In the genomic region with DNA sequence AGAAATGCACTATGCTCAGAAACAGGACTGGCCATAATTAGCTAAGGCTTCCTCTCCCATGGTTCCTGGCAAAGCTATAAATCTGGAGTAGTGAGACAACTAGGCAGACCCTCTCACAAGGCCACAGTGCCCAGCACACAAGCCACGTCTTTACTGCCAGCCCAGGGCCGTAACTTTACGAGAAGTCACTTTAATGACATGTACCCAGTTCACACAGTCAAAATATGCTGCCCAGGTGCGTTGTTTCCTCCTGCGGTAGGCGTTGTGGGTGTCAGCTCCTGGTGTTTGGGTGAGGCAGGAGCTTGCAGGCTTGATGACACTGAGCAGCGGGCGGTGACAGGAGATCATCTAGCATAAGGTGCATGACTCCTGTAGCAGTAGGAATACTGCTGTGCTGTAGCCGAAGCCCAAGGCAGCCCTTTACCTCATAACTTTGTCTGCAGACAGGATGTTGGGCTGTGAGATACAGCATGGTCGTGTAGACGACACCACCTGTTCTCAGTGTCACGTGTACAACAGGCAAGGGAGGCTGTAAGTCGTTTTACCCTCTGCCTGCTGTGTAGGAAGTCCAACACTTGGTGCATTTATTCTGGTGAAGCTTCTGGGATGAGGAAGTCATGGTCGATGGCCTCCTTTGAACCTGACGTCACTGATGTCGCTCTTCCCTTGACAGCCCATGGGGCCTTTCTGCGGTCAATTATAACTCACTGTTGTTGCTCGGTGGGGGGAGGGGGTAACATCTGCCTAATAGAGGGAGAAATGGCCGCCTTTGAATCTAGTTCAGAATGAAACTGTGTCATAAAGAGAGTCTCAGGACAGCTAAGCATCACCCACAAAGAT, we compare ENCODE assay signal across 11 mouse cellular contexts. TPM values are rescaled to one million over a fixed set of nuclear protein-coding genes. Genes with fewer than 3 reads are reported as not detected.
DNase-seq lines count a peak whose midpoint lies in the region; ATAC-seq and TF ChIP-seq lines count a peak whose summit lies in the region.
"Had no signal": no experiment of that assay in that cellular context is flagged by ENCODE, and none has a peak within 500 bp of the region (broad histone marks: within the 10 kb centered on the region; RNA-seq: fewer than 3 reads in every experiment).

No protein-coding gene starts in this region.

- no peak for DNase-seq in heart, adult 8-10 months (ENCODE audit: low spot score)
- DNase-seq in monocyte, adult 2 months (ENCODE audit: low read depth in 1 of 2, low spot score in 2 of 2), result peak; percentile 28 to 56
- DNase-seq in thymus, adult 2 months, result peak; percentile 75
- no peak for DNase-seq in adipocyte (ENCODE audit: low spot score)
- no peak for DNase-seq in ovary, postnatal 36 days (ENCODE audit: low spot score)
- no peak for DNase-seq in kidney, adult 11 months

- 0 out of 2 replicates have a peak, but pooled peaks have one; percentile 25 for TF ChIP-seq POLR2A in thymus, adult 2 months (IDR thresholded peaks at IDR 0.05; ENCODE audit: control insufficient read depth, extremely low read depth, insufficient read depth, low read length, poor library complexity)

- H3K4me2 ChIP-seq in heart, embryonic 16.5 days (ENCODE audit: low read depth, low read length), result no peak overlapping the region
- H3K4me2 ChIP-seq: embryonic facial prominence, embryonic 12.5 days; kidney, embryonic 15.5 days; midbrain, embryonic 12.5 days had no signal

- no peak overlapping the region for H3K9ac ChIP-seq in heart, embryonic 16.5 days (ENCODE audit: low read length)
- H3K9ac ChIP-seq: embryonic facial prominence, embryonic 12.5 days; kidney, embryonic 15.5 days; midbrain, embryonic 12.5 days had no signal

- 66% methylated on average over 19 of the region's 19 CpGs for WGBS in heart, embryonic 16.5 days
- 6% methylated on average over 19 of the region's 19 CpGs for WGBS in thymus, adult 2 months

- TF ChIP-seq CTCF in thymus, adult 2 months (IDR thresholded peaks at IDR 0.05; ENCODE audit: borderline replicate concordance, control insufficient read depth, extremely low read depth, insufficient read depth, low read length, poor library complexity), result no peak

- H3K27ac ChIP-seq in heart, embryonic 16.5 days (ENCODE audit: low read length), result peak overlapping the region; percentile 32; the same call in 1 of the 2 replicates
- H3K27ac ChIP-seq in thymus, adult 2 months (ENCODE audit: control insufficient read depth, insufficient read depth, low read length), result peak overlapping the region; percentile 100
- H3K27ac ChIP-seq: embryonic facial prominence, embryonic 12.5 days; kidney, embryonic 15.5 days; midbrain, embryonic 12.5 days had no signal

- H3K27me3 ChIP-seq in heart, embryonic 16.5 days (ENCODE audit: control insufficient read depth, insufficient read depth, low read length), result no peaks in the 10 kb centered on the region
- H3K27me3 ChIP-seq in thymus, adult 2 months (ENCODE audit: control insufficient read depth, insufficient read depth, low read length), result no peaks in the 10 kb centered on the region
- H3K27me3 ChIP-seq: embryonic facial prominence, embryonic 12.5 days; kidney, embryonic 15.5 days; midbrain, embryonic 12.5 days had no signal

- no peaks in the 10 kb centered on the region for H3K36me3 ChIP-seq in heart, embryonic 16.5 days (ENCODE audit: control insufficient read depth, insufficient read depth)
- H3K36me3 ChIP-seq in thymus, adult 2 months (ENCODE audit: control insufficient read depth, insufficient read depth, low read length), result no peaks in the 10 kb centered on the region
- H3K36me3 ChIP-seq: embryonic facial prominence, embryonic 12.5 days; kidney, embryonic 15.5 days; midbrain, embryonic 12.5 days had no signal

- H3K9me3 ChIP-seq in heart, embryonic 16.5 days (replicated peaks; ENCODE audit: control insufficient read depth, low read length), result no peaks in the 10 kb centered on the region
- H3K9me3 ChIP-seq: embryonic facial prominence, embryonic 12.5 days; kidney, embryonic 15.5 days; midbrain, embryonic 12.5 days had no signal

- ATAC-seq in heart, embryonic 16.5 days (replicated peaks; ENCODE audit: extremely low read depth, insufficient read depth, low FRiP score), result 0 out of 2 replicates have a peak, but pooled peaks have one; percentile 25
- peak; percentile 21 for ATAC-seq in granulocyte monocyte progenitor cell, adult 5-6 weeks (replicated peaks; ENCODE audit: poor library complexity, severe bottlenecking)

- H3K4me3 ChIP-seq in heart, embryonic 16.5 days (ENCODE audit: low read length), result no peak overlapping the region
- H3K4me3 ChIP-seq in thymus, adult 2 months (ENCODE audit: control insufficient read depth, insufficient read depth, low read length), result peak overlapping the region; percentile 11
- H3K4me3 ChIP-seq: embryonic facial prominence, embryonic 12.5 days; kidney, embryonic 15.5 days; midbrain, embryonic 12.5 days had no signal

- peaks cover 9% of the 10 kb centered on the region for H3K4me1 ChIP-seq in heart, embryonic 16.5 days (ENCODE audit: control insufficient read depth, insufficient read depth, low read length)
- H3K4me1 ChIP-seq in thymus, adult 2 months (replicated peaks; ENCODE audit: control insufficient read depth, insufficient read depth, low read length), result peaks cover 39% of the 10 kb centered on the region

RNA-seq across cellular contexts. Expression of a gene that starts 22.5 kb away (rescaled TPM):
- 67.3 and 71.3 TPM in 2 replicates for polyA plus RNA-seq in heart, embryonic 16.5 days (2015; fragmentation: Nextera tagmentation; extraction: Ambion mirVana)
- total RNA-seq in heart, adult 8-10 months (2022), result 10 to 100 TPM; 53.3 to 55.1 (median 54.5) TPM
- total RNA-seq in granulocyte monocyte progenitor cell, adult 5-6 weeks (2014; fragmentation: Nextera tagmentation), result 61.4 and 63.9 TPM in 2 replicates
- 96.3 and 105 TPM in 2 replicates for total RNA-seq in granulocyte monocyte progenitor cell, adult 5-6 weeks (2017)
- polyA plus RNA-seq in thymus, adult 2 months (2012; rRNA removed), result 51.0 and 54.7 TPM in 2 replicates

Comparison
In these comparisons a context has a peak if more than half of its experiments do, and no peak if none do; other contexts are left out.
1. DNase-seq: peak in monocyte, adult 2 months (2 of 2) and thymus, adult 2 months (single experiment); none in heart, adult 8-10 months (single experiment), adipocyte (single experiment), ovary, postnatal 36 days (single experiment) and kidney, adult 11 months (single experiment).